In genomic region chr10:3696727-3697348, GRCm38 (mm10) we compare ENCODE assay signal across 8 mouse cellular contexts. TPM values are rescaled to one million over a fixed set of nuclear protein-coding genes. Genes with fewer than 3 reads are reported as not detected.
DNase-seq lines count a peak whose midpoint lies in the region; ATAC-seq lines count a peak whose summit lies in the region.

No protein-coding gene starts in this region.

- intact Hi-C loops in heart, postnatal 25 days (cut with DNase I), result loop anchor here (5.0 kb wide), 5 partner anchors 45 to 245 kb away; partner anchors contain the start of gene Plekhg1

- DNase-seq in cerebellum, adult 11 months, result peak; percentile 6
- peak; percentile 50 for DNase-seq in urinary bladder, postnatal 14 days (ENCODE audit: low spot score)
- DNase-seq in urinary bladder, postnatal 10 days (ENCODE audit: low spot score), result no peak
- peak; percentile 72 for DNase-seq in heart, postnatal 25 days (ENCODE audit: low spot score)
- peak; percentile 57 for DNase-seq in left cerebral cortex, adult 11 months (ENCODE audit: low spot score)
- peak; percentile 6 to 34 for DNase-seq in right cerebral cortex, adult 2 months (ENCODE audit: low spot score in 2 of 2)
- DNase-seq in c-Kit-positive CD71-positive TER-119-positive erythroid progenitor cells, embryonic 14.5 days (ENCODE audit: low spot score), result no peak

- ATAC-seq in cerebellum, adult (ENCODE audit: insufficient number of reproducible peaks, low FRiP score, low TSS enrichment), result no peak

RNA-seq across cellular contexts. Expression of gene Plekhg1, which starts 43.3 kb away (rescaled TPM):
- total RNA-seq in heart, postnatal 25 days (2021), result 1 to 10 TPM; 9.0 to 9.6 TPM

Comparison
In these comparisons a context has a peak if more than half of its experiments do, and no peak if none do; other contexts are left out.
1. DNase-seq: peak in cerebellum, adult 11 months (single experiment), urinary bladder, postnatal 14 days (single experiment), heart, postnatal 25 days (single experiment), left cerebral cortex, adult 11 months (single experiment) and right cerebral cortex, adult 2 months (2 of 2); none in urinary bladder, postnatal 10 days (single experiment) and c-Kit-positive CD71-positive TER-119-positive erythroid progenitor cells, embryonic 14.5 days (single experiment).